Mouse (Mus musculus) left cerebral cortex, postnatal 14 days (tissue): ENCODE measurements at regions not wholly inside any gene's neighbourhood (a gene's known extent, or its start where the extent isn't known, plus 50 kb on each side); places are given as distances from the start of the nearest gene placed in this dataset.

ENCODE experiments used
- DNase-seq, 2 experiments: peaks; one replicate each; pipeline ENCODE4 v3.0.0; 2021 to 2022; ENCODE audit warnings: low spot score in 2 of 2, mixed read lengths in 1 of 2
- intact Hi-C: fragments of 180-260 bp; cut with DNase I; formaldehyde crosslinking; loops from one replicate; pipeline ENCODE4 v1.15.1; 2025

DNA sequence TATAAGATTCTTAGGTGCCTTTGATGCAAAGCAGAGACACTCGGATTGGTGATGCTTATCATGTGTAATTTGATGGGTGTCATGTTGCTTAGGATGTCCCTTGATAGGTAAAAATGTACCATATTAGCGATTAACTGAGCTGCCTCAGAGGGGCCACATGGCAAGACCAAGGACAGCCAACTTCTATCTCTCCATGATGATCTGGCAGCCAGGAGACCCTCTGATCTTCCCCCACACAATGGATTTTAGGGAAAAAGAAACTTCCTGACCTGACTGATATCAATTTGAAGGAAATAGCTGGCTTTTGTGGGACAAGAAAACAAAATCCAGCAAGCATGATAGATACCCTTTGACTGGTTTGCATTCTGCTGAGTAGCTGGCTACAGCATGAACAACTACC is 1308.9 kb upstream of the A1bg start:
- intact Hi-C loops = no loop called here
- DNase-seq = no peak

- no peak for DNase-seq
Observed at GRCm38 (mm10) chr15:62230773-62231172, 1308.0 kb upstream of the A1bg start.

GRCm38 (mm10) chr15:62229491-62230283 is 1306.9 kb upstream of the A1bg start:
- intact Hi-C loops = no loop called here

More at GRCm38 (mm10) chr15:62230773-62231172, 1308.0 kb upstream of the A1bg start:
- intact Hi-C loops = no loop called here

DNA sequence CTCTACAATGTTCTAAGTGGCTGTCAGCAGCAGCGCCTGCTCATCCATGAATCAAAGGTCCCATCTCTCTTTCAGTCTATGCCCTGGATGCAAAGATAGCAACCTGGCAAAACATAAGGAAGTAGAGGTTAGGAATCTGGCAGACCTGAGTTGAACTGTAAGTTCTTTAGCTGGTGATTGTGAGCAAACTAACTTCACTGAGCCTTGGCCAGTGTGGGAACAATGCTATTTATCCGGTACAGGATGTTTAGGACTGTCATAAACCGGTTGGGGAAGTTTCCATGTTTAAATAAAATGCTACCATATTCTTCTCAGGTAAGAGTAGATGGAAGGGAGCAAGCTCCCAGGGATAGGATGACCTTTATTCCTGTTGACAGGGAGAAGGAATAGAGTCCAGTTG is 1306.2 kb upstream of the A1bg start:
- intact Hi-C loops = no loop called here
- no peak for DNase-seq

More at GRCm38 (mm10) chr15:62229491-62230283, 1306.9 kb upstream of the A1bg start:
- no peak for DNase-seq

DNA sequence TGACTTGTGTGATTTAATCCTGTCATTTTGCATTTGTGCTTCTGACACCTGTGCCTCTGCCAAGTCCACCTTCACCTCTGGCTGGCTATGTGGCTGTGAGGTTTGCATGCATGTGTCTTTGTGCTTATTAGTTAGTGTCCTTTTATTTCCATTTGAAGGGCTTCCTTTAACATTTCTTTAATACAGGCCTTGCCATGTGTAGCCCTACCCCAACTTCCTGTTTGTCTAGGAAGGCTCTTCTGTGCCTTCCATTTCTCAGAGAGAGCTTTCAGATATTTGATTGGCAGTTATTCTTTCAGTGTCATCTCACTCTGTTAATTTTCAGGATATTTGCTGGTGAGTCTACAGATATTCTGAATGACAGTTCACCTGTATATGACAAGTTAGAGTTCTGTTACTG is 1302.0 kb upstream of the A1bg start:
- intact Hi-C loops = no loop called here
- no peak for DNase-seq

DNA sequence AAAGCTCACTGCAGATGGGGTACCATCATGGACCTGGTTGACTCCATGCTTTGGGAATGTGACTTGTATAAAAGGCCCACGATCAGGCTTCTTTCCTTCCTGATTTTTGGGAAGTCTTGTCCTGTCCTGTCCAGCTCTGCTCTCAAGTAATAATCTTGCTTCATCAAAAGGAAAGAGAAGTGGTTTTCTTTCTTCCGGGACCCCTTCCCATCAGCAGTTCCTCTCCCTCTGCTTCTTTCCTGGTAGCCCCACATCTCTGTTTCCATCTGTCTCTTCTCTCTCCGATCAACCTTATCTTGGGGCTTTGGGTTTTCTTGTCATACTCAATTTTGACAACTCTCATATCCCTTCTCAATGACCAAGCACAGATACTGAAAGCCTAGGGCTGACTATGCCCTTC is 1301.4 kb upstream of the A1bg start:
- DNase-seq = no peak
- intact Hi-C loops = no loop called here

DNA sequence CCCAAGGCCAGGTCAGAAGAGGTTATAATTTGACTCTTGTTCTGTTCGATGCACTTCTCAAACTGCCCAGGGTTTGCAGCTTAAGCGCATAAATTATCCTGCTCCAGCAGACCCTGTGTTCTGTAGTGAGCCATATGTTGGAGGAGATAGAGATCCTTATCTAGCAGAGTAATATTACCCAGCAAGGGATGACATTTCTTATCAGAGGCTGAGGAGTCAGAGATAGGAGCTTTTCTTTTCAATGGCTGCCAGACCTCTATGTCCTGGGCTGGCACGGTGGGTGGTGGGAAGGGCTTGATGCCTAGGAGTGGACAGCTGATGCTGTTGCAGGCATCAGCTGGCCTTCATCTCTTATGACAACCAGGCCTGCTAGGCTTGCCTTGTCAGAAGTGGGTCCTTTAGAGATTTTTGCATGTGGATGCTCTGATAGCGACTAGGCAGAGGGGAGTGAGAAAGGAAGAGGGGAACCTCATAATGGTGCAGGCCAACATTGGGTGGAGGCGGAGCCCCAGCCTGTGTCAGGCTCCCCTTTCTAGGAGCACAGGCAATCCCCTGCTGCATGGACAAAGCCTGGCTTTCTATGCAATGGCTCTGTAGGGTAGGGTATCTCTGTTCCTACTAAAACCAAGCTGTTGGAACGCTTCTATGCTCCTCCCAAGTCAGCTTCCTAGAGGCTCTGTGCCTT is 1300.5 kb upstream of the A1bg start:
- DNase-seq = no peak
- intact Hi-C loops = no loop called here

DNA sequence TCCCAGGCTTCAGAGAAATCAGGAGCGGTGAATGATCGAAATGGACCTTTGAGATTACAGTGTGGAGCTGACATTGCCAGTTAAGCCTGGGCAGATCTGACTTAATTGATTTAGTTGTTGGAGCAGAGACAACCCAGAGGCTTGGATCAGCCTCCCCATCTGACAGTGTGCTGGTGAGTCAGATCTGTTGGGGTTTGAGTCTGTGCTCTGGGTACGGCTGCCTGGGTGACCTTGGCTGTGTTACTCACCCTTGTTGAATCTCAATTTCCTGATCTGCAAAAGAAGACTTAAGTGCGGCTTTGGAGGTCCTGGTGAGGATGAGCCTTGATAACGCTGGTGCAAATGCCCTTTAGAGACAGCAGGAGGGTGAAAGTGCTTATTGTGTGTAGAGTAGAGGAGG is 1299.9 kb upstream of the A1bg start:
- no peak for DNase-seq

GRCm38 (mm10) chr15:62222201-62222600 is 1299.4 kb upstream of the A1bg start:
- intact Hi-C loops = no loop called here
- DNase-seq = no peak

More for the DNA sequence above, 1299.9 kb upstream of the A1bg start:
- intact Hi-C loops = no loop called here

- no peak for DNase-seq
- intact Hi-C loops = no loop called here
Observed at GRCm38 (mm10) chr15:62221024-62221819, 1298.4 kb upstream of the A1bg start.

GRCm38 (mm10) chr15:62220620-62221019 is 1297.8 kb upstream of the A1bg start:
- no peak for DNase-seq
- intact Hi-C loops = no loop called here

GRCm38 (mm10) chr15:62219934-62220540 is 1297.2 kb upstream of the A1bg start:
- intact Hi-C loops = no loop called here
- DNase-seq = no peak

- DNase-seq = no peak
- intact Hi-C loops = no loop called here
Observed at GRCm38 (mm10) chr15:62218346-62219080, 1295.7 kb upstream of the A1bg start.

GRCm38 (mm10) chr15:62216688-62217477 is 1294.1 kb upstream of the A1bg start:
- no peak for DNase-seq
- intact Hi-C loops = no loop called here

DNA sequence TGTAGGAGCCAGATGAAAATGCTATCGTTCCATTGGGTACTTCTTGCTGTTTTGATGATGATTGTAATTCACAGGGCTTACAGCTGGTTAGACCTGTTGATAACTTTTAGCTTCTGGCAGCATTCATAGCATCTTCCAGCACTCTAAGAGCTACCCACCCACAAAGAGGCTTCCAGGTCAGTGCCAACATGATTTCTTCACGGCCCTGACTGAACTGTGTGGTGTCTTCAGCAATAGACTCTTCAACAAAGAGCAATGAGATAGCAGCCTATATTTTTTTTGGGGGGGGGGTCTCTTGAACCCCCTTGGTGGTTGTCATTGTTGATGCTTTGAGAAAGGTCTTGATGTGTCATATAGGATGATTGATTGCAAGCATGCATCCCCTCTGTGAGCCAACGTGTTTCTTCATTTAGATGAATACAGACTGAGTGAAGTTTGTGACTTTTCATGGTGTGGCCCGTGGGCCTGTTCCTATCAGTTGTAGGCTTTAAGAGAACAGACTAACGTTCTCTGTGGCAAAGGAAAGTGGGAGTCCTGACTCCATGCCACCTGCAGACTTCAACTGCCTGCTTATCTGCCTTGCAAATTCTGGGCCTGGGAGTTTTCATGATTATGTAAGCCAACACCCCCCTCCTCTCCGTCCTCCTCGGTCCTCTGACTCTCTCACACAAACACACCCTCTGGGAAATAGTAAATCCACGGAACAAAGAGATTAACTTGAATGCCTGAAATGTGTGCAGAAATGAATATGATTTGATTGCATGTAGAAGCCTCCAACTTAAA is 1293.0 kb upstream of the A1bg start:
- intact Hi-C loops = no loop called here
- no peak for DNase-seq

DNA sequence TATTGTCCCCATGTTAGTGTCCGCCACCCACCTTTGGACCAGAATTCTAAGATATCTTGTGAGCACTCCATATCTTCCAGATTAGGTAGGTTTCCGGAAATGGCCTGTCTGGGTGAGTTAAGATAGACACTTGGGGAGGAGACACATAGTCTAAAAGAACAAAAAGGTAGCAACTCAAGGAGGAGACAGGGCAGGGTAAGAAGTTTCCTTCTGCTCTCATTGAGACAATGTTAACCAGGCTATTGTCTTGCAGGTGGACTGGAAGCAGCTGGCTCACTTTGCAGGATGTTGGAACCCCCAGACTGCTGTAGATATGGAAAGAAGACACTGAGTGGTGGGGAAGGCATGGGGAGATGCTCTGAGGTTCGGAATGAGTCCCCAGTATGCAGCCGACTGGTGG is 1291.5 kb upstream of the A1bg start:
- intact Hi-C loops = no loop called here
- DNase-seq = no peak

- intact Hi-C loops = no loop called here
- no peak for DNase-seq
Observed at GRCm38 (mm10) chr15:62212283-62212910, 1289.6 kb upstream of the A1bg start.
